Mouse (Mus musculus): ENCODE measurements around the gene Cfap54. TPM values are rescaled to one million over a fixed set of nuclear protein-coding genes. Genes with fewer than 3 reads are reported as not detected.

Cfap54 gene
- polyA plus RNA-seq, 1 experiment from 2014 or later: 0.18 TPM

GRCm38 (mm10) chr10:92998536-92998935, 82.9 kb downstream of the Cfap54 start:
- no peaks in the 10 kb centered on the region for H3K4me1 ChIP-seq (replicated peaks)
- no peak overlapping the region for H3K4me3 ChIP-seq (replicated peaks)
- H3K9me3 ChIP-seq (replicated peaks): no peaks in the 10 kb centered on the region
- no peaks in the 10 kb centered on the region for H3K36me3 ChIP-seq
- WGBS (ENCODE audit: insufficient replicate concordance): 70% methylated on average over 9 of the region's 9 CpGs
- DNase-seq (no peak), ATAC-seq (ENCODE audit: low read depth) (no peak)
- H3K9ac ChIP-seq: no peak overlapping the region
- H3K4me2 ChIP-seq: no peak overlapping the region
- no peak overlapping the region for H3K27ac ChIP-seq
- H3K27me3 ChIP-seq: no peaks in the 10 kb centered on the region

- no peaks in the 10 kb centered on the region for H3K9me3 ChIP-seq (replicated peaks)
- DNase-seq (no peak), ATAC-seq (ENCODE audit: low read depth) (no peak)
- WGBS (ENCODE audit: insufficient replicate concordance): 70% methylated on average over 7 of the region's 7 CpGs
- H3K36me3 ChIP-seq: no peaks in the 10 kb centered on the region
- no peaks in the 10 kb centered on the region for H3K27me3 ChIP-seq
- no peak overlapping the region for H3K4me2 ChIP-seq
- H3K9ac ChIP-seq: no peak overlapping the region
- H3K27ac ChIP-seq: no peak overlapping the region
- no peak overlapping the region for H3K4me3 ChIP-seq (replicated peaks)
- no peaks in the 10 kb centered on the region for H3K4me1 ChIP-seq (replicated peaks)
Measured at GRCm38 (mm10) chr10:92995186-92995585, 86.2 kb downstream of the Cfap54 start.

- Histone ChIP-seq H3K27me3 (no peaks in the 10 kb centered on the region), H3K4me1 (replicated peaks) (no peaks in the 10 kb centered on the region), H3K27ac (no peak overlapping the region), H3K4me3 (replicated peaks) (no peak overlapping the region), H3K4me2 (no peak overlapping the region), H3K36me3 (no peaks in the 10 kb centered on the region), H3K9ac (no peak overlapping the region), H3K9me3 (replicated peaks) (no peaks in the 10 kb centered on the region)
- DNase-seq (no peak), ATAC-seq (ENCODE audit: low read depth) (no peak)
- 29% methylated on average over 3 of the region's 3 CpGs for WGBS (ENCODE audit: insufficient replicate concordance)
Measured at GRCm38 (mm10) chr10:92994340-92994739, 87.1 kb downstream of the Cfap54 start.

- H3K4me1 ChIP-seq (replicated peaks): no peaks in the 10 kb centered on the region
- H3K4me3 ChIP-seq (replicated peaks): no peak overlapping the region
- no peaks in the 10 kb centered on the region for H3K27me3 ChIP-seq
- ATAC-seq (ENCODE audit: low read depth) (no peak), DNase-seq (no peak)
- no peaks in the 10 kb centered on the region for H3K9me3 ChIP-seq (replicated peaks)
- H3K4me2 ChIP-seq: no peak overlapping the region
- H3K9ac ChIP-seq: no peak overlapping the region
- H3K36me3 ChIP-seq: no peaks in the 10 kb centered on the region
- no peak overlapping the region for H3K27ac ChIP-seq
Measured at GRCm38 (mm10) chr10:92992526-92992925, 88.9 kb downstream of the Cfap54 start.

- Histone ChIP-seq H3K4me3 (replicated peaks) (no peak overlapping the region), H3K4me2 (no peak overlapping the region), H3K27ac (no peak overlapping the region), H3K36me3 (no peaks in the 10 kb centered on the region), H3K27me3 (no peaks in the 10 kb centered on the region), H3K4me1 (replicated peaks) (no peaks in the 10 kb centered on the region), H3K9me3 (replicated peaks) (no peaks in the 10 kb centered on the region), H3K9ac (no peak overlapping the region)
- ATAC-seq (ENCODE audit: low read depth) (no peak), DNase-seq (no peak)
- 64% methylated on average over 2 of the region's 2 CpGs for WGBS (ENCODE audit: insufficient replicate concordance)
Measured at GRCm38 (mm10) chr10:92990576-92990975, 90.8 kb downstream of the Cfap54 start.

- ATAC-seq (ENCODE audit: low read depth): no peak
- Histone ChIP-seq H3K27me3 (no peaks in the 10 kb centered on the region), H3K9me3 (replicated peaks) (no peaks in the 10 kb centered on the region)
Measured at GRCm38 (mm10) chr10:92965134-92965533, 116.3 kb downstream of the Cfap54 start.

GRCm38 (mm10) chr10:92950044-92950443, 131.4 kb downstream of the Cfap54 start:
- Histone ChIP-seq H3K4me2 (no peak overlapping the region), H3K9me3 (replicated peaks) (no peaks in the 10 kb centered on the region), H3K27me3 (no peaks in the 10 kb centered on the region), H3K9ac (no peak overlapping the region), H3K4me3 (replicated peaks) (no peak overlapping the region), H3K36me3 (no peaks in the 10 kb centered on the region), H3K27ac (no peak overlapping the region), H3K4me1 (replicated peaks) (no peaks in the 10 kb centered on the region)
- WGBS (ENCODE audit: insufficient replicate concordance): 50% methylated on average over 1 of the region's 1 CpGs
- no peak for ATAC-seq (ENCODE audit: low read depth)
- DNase-seq: no peak

More at GRCm38 (mm10) chr10:92965134-92965533, 116.3 kb downstream of the Cfap54 start:
- Histone ChIP-seq H3K36me3 (no peaks in the 10 kb centered on the region), H3K4me1 (replicated peaks) (no peaks in the 10 kb centered on the region), H3K27ac (no peak overlapping the region), H3K4me2 (no peak overlapping the region), H3K4me3 (replicated peaks) (no peak overlapping the region), H3K9ac (no peak overlapping the region)
- 33% methylated on average over 3 of the region's 3 CpGs for WGBS (ENCODE audit: insufficient replicate concordance)
- no peak for DNase-seq

- Histone ChIP-seq H3K36me3 (no peaks in the 10 kb centered on the region), H3K27ac (no peak overlapping the region), H3K4me3 (replicated peaks) (no peak overlapping the region), H3K4me1 (replicated peaks) (no peaks in the 10 kb centered on the region), H3K27me3 (no peaks in the 10 kb centered on the region), H3K9ac (no peak overlapping the region), H3K4me2 (no peak overlapping the region), H3K9me3 (replicated peaks) (no peaks in the 10 kb centered on the region)
- ATAC-seq (ENCODE audit: low read depth) (no peak), DNase-seq (no peak)
- 54% methylated on average over 7 of the region's 7 CpGs for WGBS (ENCODE audit: insufficient replicate concordance)
Measured at GRCm38 (mm10) chr10:92942848-92943645, 138.4 kb downstream of the Cfap54 start.

GRCm38 (mm10) chr10:92941616-92942015, 139.8 kb downstream of the Cfap54 start:
- DNase-seq: no peak
- Histone ChIP-seq H3K27me3 (no peaks in the 10 kb centered on the region), H3K36me3 (no peaks in the 10 kb centered on the region), H3K9ac (no peak overlapping the region), H3K27ac (no peak overlapping the region), H3K4me3 (replicated peaks) (no peak overlapping the region), H3K4me1 (replicated peaks) (no peaks in the 10 kb centered on the region), H3K9me3 (replicated peaks) (no peaks in the 10 kb centered on the region), H3K4me2 (no peak overlapping the region)
- 41% methylated on average over 1 of the region's 1 CpGs for WGBS (ENCODE audit: insufficient replicate concordance)
- ATAC-seq (ENCODE audit: low read depth): no peak

- no peaks in the 10 kb centered on the region for H3K36me3 ChIP-seq
- DNase-seq (no peak), ATAC-seq (ENCODE audit: low read depth) (no peak)
- no peaks in the 10 kb centered on the region for H3K4me1 ChIP-seq (replicated peaks)
- 58% methylated on average over 10 of the region's 10 CpGs for WGBS (ENCODE audit: insufficient replicate concordance)
- H3K4me3 ChIP-seq (replicated peaks): no peak overlapping the region
- no peak overlapping the region for H3K27ac ChIP-seq
- no peaks in the 10 kb centered on the region for H3K27me3 ChIP-seq
- no peak overlapping the region for H3K4me2 ChIP-seq
- H3K9ac ChIP-seq: no peak overlapping the region
- no peaks in the 10 kb centered on the region for H3K9me3 ChIP-seq (replicated peaks)
Measured at GRCm38 (mm10) chr10:92937741-92938285, 143.6 kb downstream of the Cfap54 start.

GRCm38 (mm10) chr10:92937091-92937490, 144.3 kb downstream of the Cfap54 start:
- H3K4me2 ChIP-seq: no peak overlapping the region
- H3K27ac ChIP-seq: no peak overlapping the region
- no peak overlapping the region for H3K4me3 ChIP-seq (replicated peaks)
- H3K9me3 ChIP-seq (replicated peaks): no peaks in the 10 kb centered on the region
- no peaks in the 10 kb centered on the region for H3K27me3 ChIP-seq
- WGBS (ENCODE audit: insufficient replicate concordance): 67% methylated on average over 7 of the region's 7 CpGs
- no peak for ATAC-seq (ENCODE audit: low read depth)
- H3K36me3 ChIP-seq: no peaks in the 10 kb centered on the region
- no peak overlapping the region for H3K9ac ChIP-seq
- no peaks in the 10 kb centered on the region for H3K4me1 ChIP-seq (replicated peaks)
- no peak for DNase-seq

- Histone ChIP-seq H3K9ac (no peak overlapping the region), H3K9me3 (replicated peaks) (no peaks in the 10 kb centered on the region), H3K27me3 (no peaks in the 10 kb centered on the region), H3K36me3 (no peaks in the 10 kb centered on the region), H3K27ac (no peak overlapping the region), H3K4me3 (replicated peaks) (no peak overlapping the region), H3K4me2 (no peak overlapping the region), H3K4me1 (replicated peaks) (no peaks in the 10 kb centered on the region)
- ATAC-seq (ENCODE audit: low read depth) (no peak), DNase-seq (no peak)
- 32% methylated on average over 5 of the region's 5 CpGs for WGBS (ENCODE audit: insufficient replicate concordance)
Measured at GRCm38 (mm10) chr10:92934506-92934905, 146.9 kb downstream of the Cfap54 start.
